Mouse (Mus musculus): ENCODE results near the gene Dpagt1.
"Not testable (repeated sequence)": the region's sequence is repeated elsewhere in the genome, so short reads cannot be mapped to it uniquely, and the experiment has no call there.

GRCm38 (mm10) chr9:44336513-44336912 is 10.7 kb downstream of the Dpagt1 start:
- not testable (repeated sequence) for TF ChIP-seq GATA1, TAL1 (IDR thresholded peaks at IDR 0.05; ENCODE audit: low read length)

Data from erythroblast, embryonic 14.5 days (primary cell).